Mouse (Mus musculus): Measurements from ENCODE around the gene Fcgr1. TPM values are rescaled to one million over a fixed set of nuclear protein-coding genes. Genes with fewer than 3 reads are reported as not detected.
"Not testable (repeated sequence)": the region's sequence is repeated elsewhere in the genome, so short reads cannot be mapped to it uniquely, and the experiment has no call there.

Gene Fcgr1
- 0.02 TPM for polyA plus RNA-seq (2012; fragmentation: generic; extraction: Trizol)
- long read RNA-seq, experiment 1 = 0 reads
- long read RNA-seq, experiment 2 = 0 reads

DNA sequence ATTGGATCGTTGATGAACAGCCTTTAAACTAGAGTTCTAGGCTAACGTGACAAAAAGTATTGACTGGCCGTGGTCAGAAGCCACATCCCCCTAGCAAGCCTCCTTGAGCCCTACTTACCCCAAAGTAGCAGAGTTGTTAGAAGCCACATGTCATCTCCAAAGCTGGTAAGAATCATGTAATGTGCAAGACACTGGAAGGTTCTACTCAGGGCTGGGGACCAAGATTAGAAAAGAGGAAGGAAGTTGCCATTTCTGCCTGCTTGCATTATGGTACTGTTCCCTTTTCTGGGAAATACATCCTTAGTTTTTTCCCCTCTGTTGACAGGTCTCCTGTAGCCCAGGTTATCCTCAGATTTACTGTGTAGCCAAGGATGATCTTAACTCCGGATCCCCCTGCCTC is at the start of gene Fcgr1:
Gene Fcgr1 (minus strand): TSS at position 183 of the 400 bp plus-strand sequence.
- H3K4me3 ChIP-seq (ENCODE audit: insufficient read depth, poor library complexity, severe bottlenecking) = no peak within 1 kb of the TSS
- peaks cover 8% of the 10 kb centered on the region for H3K27me3 ChIP-seq (ENCODE audit: control insufficient read depth, insufficient read depth, insufficient read length)
- H3ac ChIP-seq (ENCODE audit: control insufficient read depth, insufficient read length, low read depth) = no peak within 1 kb of the TSS
- no peak for TF ChIP-seq FOSL1 (IDR thresholded peaks at IDR 0.05; ENCODE audit: insufficient read depth, low read length, poor library complexity, severe bottlenecking)
- TF ChIP-seq CTCF (IDR thresholded peaks at IDR 0.05; ENCODE audit: control insufficient read depth, insufficient read depth, insufficient read length) = no peak
- TF ChIP-seq USF1 (IDR thresholded peaks at IDR 0.05; ENCODE audit: low read depth) = no peak
- no peak for TF ChIP-seq MYOG (IDR thresholded peaks at IDR 0.05; ENCODE audit: control insufficient read depth, extremely low read depth, insufficient read length)
- no peak for TF ChIP-seq MYOD1 (IDR thresholded peaks at IDR 0.05; ENCODE audit: control insufficient read depth, insufficient read length, low read depth)
- TF ChIP-seq MAX (IDR thresholded peaks at IDR 0.05) = no peak
- TF ChIP-seq CEBPB (IDR thresholded peaks at IDR 0.05; ENCODE audit: low read depth) = no peak
- H3K79me3 ChIP-seq (ENCODE audit: low read depth) = no peaks in the 10 kb centered on the region
- no peaks in the 10 kb centered on the region for H3K36me3 ChIP-seq (ENCODE audit: control insufficient read depth, insufficient read depth)
- H3K79me2 ChIP-seq (ENCODE audit: control insufficient read depth, insufficient read depth) = no peaks in the 10 kb centered on the region

DNA sequence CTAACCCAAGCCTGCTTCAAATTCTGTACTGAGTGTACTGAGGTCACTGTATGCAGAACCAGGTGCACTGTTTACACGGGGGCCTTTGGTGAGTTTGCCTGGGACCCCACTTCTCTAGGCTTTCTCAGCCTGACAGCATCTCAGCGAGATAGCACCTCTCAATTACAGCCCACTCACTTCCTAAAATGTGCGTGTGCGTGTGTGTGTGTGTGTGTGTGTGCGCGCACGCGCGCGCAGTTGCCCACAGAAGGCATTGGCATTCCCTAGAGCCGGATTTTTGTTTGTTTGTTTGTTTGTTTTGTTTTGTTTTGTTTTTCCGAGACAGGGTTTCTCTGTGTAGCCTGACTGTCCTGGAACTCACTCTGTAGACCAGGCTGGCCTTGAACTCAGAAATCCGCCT is 48.9 kb upstream of the Fcgr1 start:
- not testable (repeated sequence) for H3K79me2 ChIP-seq (ENCODE audit: control insufficient read depth, insufficient read depth); H3ac ChIP-seq (ENCODE audit: control insufficient read depth, insufficient read length, low read depth); H3K4me3 ChIP-seq (ENCODE audit: insufficient read depth, poor library complexity, severe bottlenecking); H3K36me3 ChIP-seq (ENCODE audit: control insufficient read depth, insufficient read depth); H3K27me3 ChIP-seq (ENCODE audit: control insufficient read depth, insufficient read depth, insufficient read length); H3K79me3 ChIP-seq (ENCODE audit: low read depth)

DNA sequence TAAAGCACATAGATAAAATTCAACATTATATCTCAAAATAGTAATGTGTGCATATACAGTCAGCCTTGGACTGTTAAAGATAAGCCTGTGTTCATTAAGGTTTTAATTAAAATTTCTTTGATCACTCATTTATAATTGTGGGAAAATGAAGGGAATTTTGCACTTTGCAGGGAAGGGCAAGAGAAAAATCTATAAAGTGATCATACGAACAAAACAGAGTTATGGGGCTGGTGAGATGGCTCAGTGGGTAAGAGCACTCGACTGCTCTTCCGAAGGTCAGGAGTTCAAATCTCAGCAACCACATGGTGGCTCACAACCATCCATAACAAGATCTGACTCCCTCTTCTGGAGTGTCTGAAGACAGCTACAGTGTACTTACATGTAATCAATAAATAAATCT is 48.3 kb upstream of the Fcgr1 start:
- not testable (repeated sequence) for H3K4me3 ChIP-seq (ENCODE audit: insufficient read depth, poor library complexity, severe bottlenecking); H3ac ChIP-seq (ENCODE audit: control insufficient read depth, insufficient read length, low read depth); H3K27me3 ChIP-seq (ENCODE audit: control insufficient read depth, insufficient read depth, insufficient read length); H3K36me3 ChIP-seq (ENCODE audit: control insufficient read depth, insufficient read depth); H3K79me2 ChIP-seq (ENCODE audit: control insufficient read depth, insufficient read depth); H3K79me3 ChIP-seq (ENCODE audit: low read depth)

DNA sequence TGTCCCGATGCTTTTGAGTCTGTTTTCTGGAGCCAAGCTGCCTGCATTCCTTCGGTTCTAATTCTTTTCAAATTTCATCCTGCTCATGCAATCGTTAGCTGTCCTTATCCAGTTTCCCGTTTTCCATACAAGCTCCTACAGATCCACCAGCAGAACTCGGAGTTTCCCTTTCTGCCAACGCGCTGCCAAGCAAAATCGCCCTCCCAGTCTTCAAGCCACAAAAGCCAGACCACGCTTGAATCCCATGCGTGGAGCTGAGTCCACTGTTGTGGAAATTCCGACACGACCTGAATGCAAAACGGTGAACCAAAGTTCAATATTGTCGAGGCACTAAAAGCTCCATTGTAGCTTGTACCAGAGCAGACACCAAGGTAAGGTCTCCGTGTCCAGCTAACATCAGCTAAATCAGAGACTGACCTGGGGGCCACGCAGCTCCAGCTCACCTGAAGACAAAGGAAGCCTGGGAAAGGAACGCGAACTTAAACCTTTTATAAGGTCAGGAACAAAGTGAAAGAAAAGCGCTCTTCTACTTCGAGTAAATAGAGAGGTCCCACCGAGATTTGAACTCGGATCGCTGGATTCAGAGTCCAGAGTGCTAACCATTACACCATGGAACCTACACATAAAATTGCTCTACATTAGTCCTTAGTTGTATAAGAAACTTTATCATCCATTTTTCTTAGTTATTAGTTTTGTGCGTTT is 47.0 kb upstream of the Fcgr1 start:
- H3K27me3 ChIP-seq (ENCODE audit: control insufficient read depth, insufficient read depth, insufficient read length) = peaks cover 6% of the 10 kb centered on the region
- TF ChIP-seq USF1 (IDR thresholded peaks at IDR 0.05; ENCODE audit: low read depth) (no peak), FOSL1 (IDR thresholded peaks at IDR 0.05; ENCODE audit: insufficient read depth, low read length, poor library complexity, severe bottlenecking) (no peak), MYOG (IDR thresholded peaks at IDR 0.05; ENCODE audit: control insufficient read depth, extremely low read depth, insufficient read length) (no peak), CEBPB (IDR thresholded peaks at IDR 0.05; ENCODE audit: low read depth) (no peak), MYOD1 (IDR thresholded peaks at IDR 0.05; ENCODE audit: control insufficient read depth, insufficient read length, low read depth) (no peak), MAX (IDR thresholded peaks at IDR 0.05) (no peak), CTCF (IDR thresholded peaks at IDR 0.05; ENCODE audit: control insufficient read depth, insufficient read depth, insufficient read length) (no peak)
- H3K4me3 ChIP-seq (ENCODE audit: insufficient read depth, poor library complexity, severe bottlenecking) = no peak overlapping the region
- no peaks in the 10 kb centered on the region for H3K36me3 ChIP-seq (ENCODE audit: control insufficient read depth, insufficient read depth)
- no peaks in the 10 kb centered on the region for H3K79me3 ChIP-seq (ENCODE audit: low read depth)
- H3ac ChIP-seq (ENCODE audit: control insufficient read depth, insufficient read length, low read depth) = no peak overlapping the region
- no peaks in the 10 kb centered on the region for H3K79me2 ChIP-seq (ENCODE audit: control insufficient read depth, insufficient read depth)

DNA sequence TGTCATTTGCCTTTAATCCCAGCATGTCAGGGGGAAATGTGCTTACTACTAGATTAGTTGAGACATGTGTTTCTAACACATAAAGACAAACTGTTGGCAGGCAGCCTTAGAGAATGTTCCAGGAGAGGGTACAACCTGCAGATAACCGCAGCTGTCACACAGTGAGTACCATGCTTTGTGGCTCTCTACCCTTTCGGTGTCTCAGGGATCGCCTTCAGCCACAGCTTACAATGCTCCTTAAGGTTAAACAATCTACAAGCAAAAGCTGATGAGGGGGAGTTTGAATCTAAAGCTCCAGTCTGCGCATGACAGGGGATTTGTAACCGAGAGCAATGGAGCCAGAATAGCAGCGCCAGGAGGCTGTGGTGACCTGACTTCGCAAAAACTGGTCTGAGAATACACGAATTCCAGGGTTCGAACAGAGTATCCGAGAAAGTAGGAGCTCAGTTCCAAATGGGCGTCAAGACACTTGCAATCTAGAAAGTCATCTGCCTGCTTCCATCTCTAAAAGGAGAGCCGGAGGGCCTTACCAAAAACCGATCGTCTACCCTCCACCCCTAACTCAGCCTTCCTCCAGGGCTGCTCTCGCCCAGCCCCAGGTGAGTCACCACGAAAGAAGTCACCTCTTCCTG is 45.2 kb upstream of the Fcgr1 start:
- TF ChIP-seq CTCF (IDR thresholded peaks at IDR 0.05; ENCODE audit: control insufficient read depth, insufficient read depth, insufficient read length) (no peak), MYOG (IDR thresholded peaks at IDR 0.05; ENCODE audit: control insufficient read depth, extremely low read depth, insufficient read length) (no peak), MYOD1 (IDR thresholded peaks at IDR 0.05; ENCODE audit: control insufficient read depth, insufficient read length, low read depth) (no peak), MAX (IDR thresholded peaks at IDR 0.05) (no peak), USF1 (IDR thresholded peaks at IDR 0.05; ENCODE audit: low read depth) (no peak), FOSL1 (IDR thresholded peaks at IDR 0.05; ENCODE audit: insufficient read depth, low read length, poor library complexity, severe bottlenecking) (no peak), CEBPB (IDR thresholded peaks at IDR 0.05; ENCODE audit: low read depth) (no peak)
- H3K79me2 ChIP-seq (ENCODE audit: control insufficient read depth, insufficient read depth) = no peaks in the 10 kb centered on the region
- H3K27me3 ChIP-seq (ENCODE audit: control insufficient read depth, insufficient read depth, insufficient read length) = no peaks in the 10 kb centered on the region
- no peaks in the 10 kb centered on the region for H3K36me3 ChIP-seq (ENCODE audit: control insufficient read depth, insufficient read depth)
- H3K4me3 ChIP-seq (ENCODE audit: insufficient read depth, poor library complexity, severe bottlenecking) = no peak overlapping the region
- no peaks in the 10 kb centered on the region for H3K79me3 ChIP-seq (ENCODE audit: low read depth)
- no peak overlapping the region for H3ac ChIP-seq (ENCODE audit: control insufficient read depth, insufficient read length, low read depth)

DNA sequence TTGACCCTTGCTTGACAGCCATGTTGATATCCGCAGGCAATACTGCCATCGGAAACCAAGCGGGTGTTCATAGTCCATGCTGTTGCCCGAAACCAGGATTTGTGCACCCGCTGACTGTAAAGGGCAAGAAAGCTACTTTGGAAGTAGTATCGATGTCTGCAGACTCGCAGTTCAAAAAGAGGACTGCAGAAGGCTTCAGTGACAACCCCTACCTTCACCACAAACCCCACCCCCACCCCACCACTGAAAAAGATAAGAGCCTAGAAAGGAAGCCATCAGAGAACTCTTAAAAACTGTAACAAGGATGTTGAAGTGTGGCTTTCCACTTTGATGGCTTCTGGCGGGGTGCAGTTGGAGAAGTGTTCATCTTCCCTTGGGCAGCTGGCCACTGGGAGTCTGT is 44.3 kb upstream of the Fcgr1 start:
- Histone ChIP-seq H3K79me3 (ENCODE audit: low read depth) (no peaks in the 10 kb centered on the region), H3K27me3 (ENCODE audit: control insufficient read depth, insufficient read depth, insufficient read length) (no peaks in the 10 kb centered on the region), H3K4me3 (ENCODE audit: insufficient read depth, poor library complexity, severe bottlenecking) (no peak overlapping the region), H3K79me2 (ENCODE audit: control insufficient read depth, insufficient read depth) (no peaks in the 10 kb centered on the region), H3ac (ENCODE audit: control insufficient read depth, insufficient read length, low read depth) (no peak overlapping the region), H3K36me3 (ENCODE audit: control insufficient read depth, insufficient read depth) (no peaks in the 10 kb centered on the region)
- TF ChIP-seq MYOD1 (IDR thresholded peaks at IDR 0.05; ENCODE audit: control insufficient read depth, insufficient read length, low read depth) = no peak
- TF ChIP-seq FOSL1 (IDR thresholded peaks at IDR 0.05; ENCODE audit: insufficient read depth, low read length, poor library complexity, severe bottlenecking) = no peak
- TF ChIP-seq MYOG (IDR thresholded peaks at IDR 0.05; ENCODE audit: control insufficient read depth, extremely low read depth, insufficient read length) = no peak
- TF ChIP-seq USF1 (IDR thresholded peaks at IDR 0.05; ENCODE audit: low read depth) = no peak
- TF ChIP-seq CEBPB (IDR thresholded peaks at IDR 0.05; ENCODE audit: low read depth) = no peak
- no peak for TF ChIP-seq MAX (IDR thresholded peaks at IDR 0.05)

Data from C2C12 (cell line).